Mouse (Mus musculus) forebrain, postnatal 0 days (tissue): ENCODE results near the gene Shd. TPM values are rescaled to one million over a fixed set of nuclear protein-coding genes. Genes with fewer than 3 reads are reported as not detected.
A peak's percentile ranks its signal among the peaks of the same experiment; 100 is the strongest.

Experiments
- ATAC-seq: fragments of 200-750 bp; cut with Nextera tagmentation; 2 replicates; pipeline ENCODE4 v1.8.0; 2017; ENCODE audit warnings: mild to moderate bottlenecking, moderate library complexity
- DNase-seq: peaks from one replicate; pipeline ENCODE4 v3.0.0-alpha.2; 2015
- H3K27ac ChIP-seq: fragments of 300-500 bp; sonication (generic); 2 replicates; pipeline ENCODE4 v1.5.1; 2014; ENCODE audit warnings: low read depth, mild to moderate bottlenecking, antibody characterized with exemption, low read length, moderate library complexity, mixed read lengths
- H3K27me3 ChIP-seq: fragments of 300-500 bp; sonication (generic); 2 replicates; pipeline ENCODE4 v1.6.1; 2014; ENCODE audit warnings: mild to moderate bottlenecking, low read length, mixed read lengths; ENCODE audit not compliant: insufficient read depth
- H3K36me3 ChIP-seq: fragments of 300-500 bp; sonication (generic); 2 replicates; pipeline ENCODE4 v1.6.1; 2014; ENCODE audit warnings: mild to moderate bottlenecking, moderate library complexity; ENCODE audit not compliant: insufficient read depth
- H3K4me1 ChIP-seq: fragments of 300-500 bp; sonication (generic); 2 replicates; pipeline ENCODE4 v1.6.1; 2014; ENCODE audit warnings: antibody characterized with exemption; ENCODE audit not compliant: insufficient read depth
- H3K4me2 ChIP-seq: fragments of 300-500 bp; sonication (generic); 2 replicates; pipeline ENCODE4 v1.6.1; 2014; ENCODE audit warnings: low read depth, mild to moderate bottlenecking, moderate library complexity
- H3K4me3 ChIP-seq: fragments of 300-500 bp; sonication (generic); 2 replicates; pipeline ENCODE4 v1.5.1; 2014; ENCODE audit warnings: low read depth, low read length, mixed read lengths
- H3K9ac ChIP-seq: fragments of 300-500 bp; sonication (generic); 2 replicates; pipeline ENCODE4 v1.6.1; 2014; ENCODE audit warnings: mild to moderate bottlenecking
- H3K9me3 ChIP-seq: fragments of 300-500 bp; sonication (generic); 2 replicates; pipeline ENCODE4 v1.6.1; 2016; ENCODE audit warnings: low read length
- CTCF ChIP-seq: sonication (generic); IDR thresholded peaks from 2 replicates; pipeline ENCODE4 v1.5.1; 2016; ENCODE audit warnings: antibody characterized with exemption, control low read depth, low read depth
- WGBS: fragments of 180-500 bp; shearing (Covaris S2); extraction: QIAGEN DNeasy Blood & Tissue Kit; methylation state at CpG from one replicate; pipeline ENCODE4 v1.1.7; 2014; 5-methylcytosine and 5-hydroxymethylcytosine counted together
- polyA plus RNA-seq: library from polyadenylated mRNA; unstranded; fragments of >200 nt; fragmentation: Nextera tagmentation; extraction: Ambion mirVana; gene quantifications from 2 replicates; pipeline ENCODE4 v1.2.1, GENCODE M21; 2015
- total RNA-seq: library from RNA; depleted of rRNA; stranded (reverse); fragments of >200 nt; gene quantifications from 2 replicates; pipeline ENCODE4 v1.2.3, GENCODE M21; 2014

Shd gene
- total and polyA plus RNA-seq, 2 experiments from 2014 or later = 116 to 152 TPM

DNA sequence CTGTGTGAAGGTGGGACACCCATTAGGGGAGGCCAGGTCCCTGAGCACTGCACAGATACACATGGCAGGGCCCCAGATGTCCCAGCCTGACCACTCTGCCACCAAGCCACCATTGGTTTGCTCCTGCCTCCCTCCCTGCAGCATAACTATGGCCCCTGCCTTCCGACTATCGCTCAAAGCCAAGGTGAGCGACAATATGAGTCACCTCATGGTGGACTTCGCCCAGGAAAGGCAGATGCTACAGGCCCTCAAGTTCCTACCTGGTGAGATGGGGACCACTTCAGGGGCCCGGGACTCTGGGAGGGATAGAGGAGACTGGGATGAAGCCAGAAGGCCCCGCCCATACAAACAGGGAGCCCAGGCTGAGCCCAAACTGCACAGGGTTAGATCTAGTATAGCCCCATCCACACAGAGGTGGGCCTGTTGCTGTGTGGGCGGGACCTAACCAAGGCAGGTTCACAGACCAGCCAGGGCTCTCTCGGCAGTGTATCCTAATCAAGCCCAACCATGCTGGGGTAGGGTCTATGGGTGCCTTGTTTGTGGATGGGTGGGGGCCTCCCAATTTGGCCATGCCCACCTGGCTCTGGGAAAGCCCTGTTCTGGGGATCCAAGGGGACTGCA lies 20.1 kb downstream of the Shd start:
- Histone ChIP-seq H3K27ac (no peak overlapping the region), H3K27me3 (no peaks in the 10 kb centered on the region), H3K36me3 (peaks cover 50% of the 10 kb centered on the region), H3K4me2 (no peak overlapping the region), H3K9ac (no peak overlapping the region), H3K4me1 (no peaks in the 10 kb centered on the region; the same call in 1 of the 2 replicates), H3K4me3 (no peak overlapping the region), H3K9me3 (no peaks in the 10 kb centered on the region)
- no peak for TF ChIP-seq CTCF
- ATAC-seq (no peak), DNase-seq (no peak)
- 91% methylated on average over 8 of the region's 8 CpGs for WGBS

DNA sequence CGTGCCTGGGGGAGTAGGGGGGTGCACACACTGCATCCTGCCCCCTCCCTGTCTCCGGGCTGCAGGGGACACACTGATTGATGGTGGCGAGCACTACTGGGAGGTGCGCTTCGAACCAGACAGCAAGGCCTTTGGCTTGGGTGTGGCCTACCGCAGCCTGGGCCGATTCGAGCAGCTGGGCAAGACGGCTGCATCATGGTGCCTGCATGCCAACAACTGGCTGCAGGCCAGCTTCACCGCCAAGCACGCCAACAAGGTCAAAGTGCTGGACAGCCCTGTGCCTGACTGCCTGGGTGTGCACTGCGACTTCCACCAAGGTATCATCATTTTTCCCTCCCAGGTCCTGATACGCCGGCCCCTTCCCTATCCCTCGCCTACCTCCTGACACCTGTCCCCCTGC lies 25.7 kb downstream of the Shd start:
- Histone ChIP-seq H3K4me3 (no peak overlapping the region), H3K9me3 (no peaks in the 10 kb centered on the region), H3K27ac (no peak overlapping the region), H3K36me3 (peaks cover 59% of the 10 kb centered on the region), H3K4me2 (no peak overlapping the region), H3K27me3 (peaks cover 4% of the 10 kb centered on the region; the same call in 1 of the 2 replicates), H3K4me1 (no peaks in the 10 kb centered on the region), H3K9ac (no peak overlapping the region)
- WGBS = 83% methylated on average over 15 of the region's 15 CpGs
- no peak for TF ChIP-seq CTCF
- ATAC-seq (no peak), DNase-seq (no peak)

DNA sequence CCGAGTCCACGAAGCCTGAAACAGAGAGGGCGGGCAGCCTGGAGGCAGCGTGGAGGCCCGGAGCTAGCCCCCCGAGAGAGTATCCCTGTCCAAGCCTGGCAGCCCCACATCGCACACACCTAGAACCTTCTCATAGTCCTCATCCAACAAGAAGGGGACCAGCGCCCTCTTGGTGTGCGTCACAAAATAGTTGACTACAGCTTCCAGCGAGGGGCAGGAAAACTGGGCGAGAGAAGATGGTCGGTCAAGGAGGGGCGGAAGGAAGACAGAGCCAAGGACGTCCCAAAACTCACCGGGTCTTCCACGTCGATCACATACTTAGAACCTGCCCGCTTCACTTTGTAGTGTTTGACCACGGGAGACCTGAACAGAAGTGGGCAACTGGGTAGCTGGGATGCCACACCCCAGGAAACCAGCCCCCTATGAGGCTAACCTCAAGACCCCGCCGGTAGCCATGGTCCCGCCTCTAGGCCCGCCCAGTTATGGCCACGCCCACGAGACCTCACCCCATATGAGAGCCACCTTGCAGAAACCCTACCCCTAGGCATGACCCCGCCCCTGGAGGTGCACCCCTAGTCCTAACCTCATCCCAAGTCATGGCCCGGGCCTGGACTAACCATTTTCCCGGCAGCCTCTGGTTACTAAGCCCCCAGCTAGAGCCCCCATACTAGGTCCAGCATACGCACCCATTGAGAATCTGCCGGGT lies 29.7 kb downstream of the Shd start:
- WGBS = 10% methylated on average over 30 of the region's 30 CpGs

DNA sequence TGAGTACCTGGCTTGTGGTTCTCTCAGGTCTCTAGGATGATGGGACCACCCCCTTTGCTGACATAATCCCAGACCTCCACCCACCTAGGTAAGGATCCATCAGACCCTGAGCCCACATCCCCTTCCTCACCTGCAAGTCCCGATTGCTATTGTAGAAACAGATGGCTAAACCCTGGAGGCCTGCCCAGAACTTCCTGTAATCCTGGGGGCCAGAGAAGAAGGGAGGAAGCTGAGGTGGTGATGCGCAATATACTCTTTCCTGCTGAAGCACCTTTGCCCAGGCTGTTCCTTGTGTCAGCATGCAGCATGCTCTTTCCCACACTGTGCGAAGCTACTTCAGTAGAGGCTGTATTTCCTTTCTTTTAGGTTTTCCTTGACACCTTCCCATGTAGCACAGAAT lies 32.7 kb downstream of the Shd start:
- no peak for DNase-seq
- Histone ChIP-seq H3K4me3 (no peak overlapping the region), H3K27me3 (peaks cover 4% of the 10 kb centered on the region), H3K4me1 (peaks cover 5% of the 10 kb centered on the region), H3K9ac (no peak overlapping the region), H3K27ac (no peak overlapping the region), H3K36me3 (no peaks in the 10 kb centered on the region), H3K9me3 (no peaks in the 10 kb centered on the region), H3K4me2 (no peak overlapping the region)
- ATAC-seq = no peak
- TF ChIP-seq CTCF = no peak
- 83% methylated on average over 3 of the region's 3 CpGs for WGBS

More for the DNA sequence above, 29.7 kb downstream of the Shd start:
- Histone ChIP-seq H3K27ac (no peak overlapping the region), H3K4me1 (no peaks in the 10 kb centered on the region), H3K4me3 (no peak overlapping the region), H3K4me2 (no peak overlapping the region), H3K27me3 (peaks cover 4% of the 10 kb centered on the region; the same call in 1 of the 2 replicates), H3K36me3 (peaks cover 28% of the 10 kb centered on the region), H3K9me3 (no peaks in the 10 kb centered on the region), H3K9ac (no peak overlapping the region)
- ATAC-seq (no peak), DNase-seq (no peak)
- 0 out of 2 replicates have a peak, but pooled peaks have one; percentile 16 for TF ChIP-seq CTCF

DNA sequence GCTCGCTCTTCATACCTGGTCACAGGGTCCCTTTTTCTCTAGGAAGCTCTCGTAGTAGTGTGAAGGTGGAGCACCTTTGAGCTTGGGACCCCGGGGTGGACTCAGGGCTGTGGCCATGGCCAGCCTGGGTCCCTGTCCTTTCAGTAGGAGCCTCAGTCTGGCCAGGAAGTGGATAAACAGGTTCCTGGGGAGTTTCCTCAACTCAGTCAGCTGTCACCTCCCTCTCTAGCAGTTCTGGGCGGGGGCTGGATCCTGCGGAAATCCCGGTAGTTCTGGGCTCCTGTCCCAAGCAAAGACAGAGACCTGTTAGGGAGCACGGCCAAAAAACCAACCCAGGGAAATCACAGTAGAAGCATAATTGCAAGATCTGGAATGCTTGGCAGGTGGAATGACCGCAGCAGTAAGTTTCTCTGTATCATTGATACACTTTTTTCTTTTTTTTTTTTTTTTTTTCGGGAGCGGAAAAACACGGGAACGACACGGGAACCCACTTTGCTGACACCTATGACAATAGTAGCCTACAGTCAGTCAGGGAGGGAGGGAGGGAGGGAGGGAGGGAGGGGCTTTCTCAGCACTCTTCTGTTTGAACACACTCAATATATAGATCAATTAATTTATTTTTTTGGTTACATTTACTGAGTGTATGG lies 35.3 kb downstream of the Shd start, which contains the start of the genes Stap2 and Mpnd:
Gene Stap2, minus strand, starts transcription at position 170 of the 647 bp plus-strand sequence.
Gene Mpnd, plus strand, starts transcription at position 297 of the 647 bp plus-strand sequence.
- no peaks in the 10 kb centered on the region for H3K9me3 ChIP-seq
- H3K27me3 ChIP-seq = peaks cover 4% of the 10 kb centered on the region
- H3K36me3 ChIP-seq = no peaks in the 10 kb centered on the region
- H3K4me1 ChIP-seq = peaks cover 14% of the 10 kb centered on the region
- H3K4me3 ChIP-seq = no peak within 1 kb of the TSS
- 59% methylated on average over 13 of the region's 13 CpGs for WGBS
- H3K27ac ChIP-seq = no peak within 1 kb of the TSS
- DNase-seq (no peak), ATAC-seq (no peak)
- H3K9ac ChIP-seq = no peak within 1 kb of the TSS
- no peak for TF ChIP-seq CTCF
- H3K4me2 ChIP-seq = no peak within 1 kb of the TSS

DNA sequence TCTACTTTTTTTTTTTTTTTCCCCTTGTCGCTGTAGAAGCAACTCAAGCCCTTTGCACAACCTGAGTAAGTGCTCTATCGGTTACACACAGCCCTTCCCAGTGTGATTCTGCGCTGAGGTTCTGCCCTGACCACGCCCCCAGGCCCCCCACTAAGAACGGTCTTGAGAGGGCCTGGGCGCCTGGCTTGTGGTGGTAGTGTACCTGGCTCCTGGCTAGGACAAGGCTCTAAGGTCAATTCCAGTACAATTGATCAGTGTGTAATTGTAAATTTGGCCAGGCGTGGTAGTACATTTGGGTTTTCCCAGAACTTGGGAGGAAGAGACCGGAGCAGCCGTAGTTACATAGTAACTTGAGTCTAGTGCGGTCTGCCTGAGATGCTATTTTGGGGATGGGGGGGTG lies 36.7 kb downstream of the Shd start:
- Histone ChIP-seq H3K27me3 (no peaks in the 10 kb centered on the region; the same call in 1 of the 2 replicates), H3K9me3 (no peaks in the 10 kb centered on the region), H3K4me2 (no peak overlapping the region), H3K4me3 (no peak overlapping the region), H3K27ac (no peak overlapping the region), H3K9ac (no peak overlapping the region), H3K36me3 (peaks cover 8% of the 10 kb centered on the region), H3K4me1 (peaks cover 18% of the 10 kb centered on the region)
- no peak for ATAC-seq
- no peak for TF ChIP-seq CTCF
- no peak for DNase-seq
- 57% methylated on average over 10 of the region's 10 CpGs for WGBS
